Mouse (Mus musculus) intestine, postnatal 0 days (tissue): Measurements from ENCODE around the gene Spata13. TPM values are rescaled to one million over a fixed set of nuclear protein-coding genes. Genes with fewer than 3 reads are reported as not detected.
A peak's percentile ranks its signal among the peaks of the same experiment; 100 is the strongest.

Experiments used
- ATAC-seq: fragments of 200-750 bp; cut with Nextera tagmentation; 2 replicates; pipeline ENCODE4 v1.8.0; 2017; ENCODE audit warnings: mild to moderate bottlenecking, moderate TSS enrichment, moderate library complexity
- H3K27ac ChIP-seq: fragments of 300-500 bp; sonication (generic); 2 replicates; pipeline ENCODE4 v1.5.1; 2014; ENCODE audit warnings: mild to moderate bottlenecking, low read depth, low read length, moderate library complexity
- H3K27me3 ChIP-seq: fragments of 300-500 bp; sonication (generic); replicated peaks from 2 replicates; pipeline ENCODE4 v1.6.1; 2014; ENCODE audit warnings: low read length, mixed read lengths; ENCODE audit not compliant: control insufficient read depth, insufficient read depth
- H3K36me3 ChIP-seq: fragments of 300-500 bp; sonication (generic); 2 replicates; pipeline ENCODE4 v1.6.1; 2014; ENCODE audit warnings: mild to moderate bottlenecking, moderate library complexity; ENCODE audit not compliant: control insufficient read depth, insufficient read depth
- H3K4me1 ChIP-seq: fragments of 300-500 bp; sonication (generic); replicated peaks from 2 replicates; pipeline ENCODE4 v1.6.1; 2014; ENCODE audit warnings: antibody characterized with exemption, low read length, mixed read lengths; ENCODE audit not compliant: control insufficient read depth, insufficient read depth
- H3K4me2 ChIP-seq: fragments of 300-500 bp; sonication (generic); replicated peaks from 2 replicates; pipeline ENCODE4 v1.6.1; 2014; ENCODE audit warnings: low read depth, mild to moderate bottlenecking, moderate library complexity
- H3K4me3 ChIP-seq: fragments of 300-500 bp; sonication (generic); 2 replicates; pipeline ENCODE4 v1.5.1; 2014; ENCODE audit warnings: low read depth, low read length
- H3K9ac ChIP-seq: fragments of 300-500 bp; sonication (generic); 2 replicates; pipeline ENCODE4 v1.6.1; 2014; ENCODE audit warnings: mild to moderate bottlenecking, low read depth, low read length
- H3K9me3 ChIP-seq: fragments of 300-500 bp; sonication (generic); 2 replicates; pipeline ENCODE4 v1.6.1; 2016; ENCODE audit warnings: mixed run types; ENCODE audit not compliant: control insufficient read depth
- CTCF ChIP-seq: sonication (generic); IDR thresholded peaks from 2 replicates; pipeline ENCODE4 v1.5.1; 2016; ENCODE audit warnings: low read depth, mild to moderate bottlenecking, control low read depth, antibody characterized with exemption, moderate library complexity
- WGBS: fragments of 180-500 bp; shearing (Covaris S2); extraction: QIAGEN DNeasy Blood & Tissue Kit; methylation state at CpG from one replicate; pipeline ENCODE4 v1.1.7; 2014; 5-methylcytosine and 5-hydroxymethylcytosine counted together
- polyA plus RNA-seq: library from polyadenylated mRNA; unstranded; fragments of >200 nt; fragmentation: Nextera tagmentation; extraction: Ambion mirVana; gene quantifications from 2 replicates; pipeline ENCODE4 v1.2.1, GENCODE M21; 2015

Spata13 gene
- polyA plus RNA-seq, 1 experiment from 2014 or later = 10.2 TPM

DNA sequence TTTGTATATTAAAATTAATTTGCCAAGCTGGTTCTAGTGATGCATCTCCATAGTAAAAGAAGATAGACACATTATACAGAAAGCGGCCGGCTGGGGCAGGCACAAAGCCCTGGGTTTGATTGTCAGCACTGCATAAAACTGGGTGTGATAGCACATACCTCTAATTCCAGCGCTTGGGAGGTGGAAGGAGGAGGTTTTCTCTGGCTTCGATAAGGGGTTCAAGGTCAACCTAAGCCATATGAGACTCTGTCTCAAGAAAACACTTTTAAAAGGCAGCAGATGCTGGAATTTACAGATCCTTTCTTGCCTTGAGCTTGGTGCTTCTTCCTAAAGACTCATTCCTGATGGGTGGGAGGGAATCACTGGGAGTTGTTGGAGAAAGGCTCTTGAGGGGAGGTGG lies 130.7 kb downstream of the Spata13 start:
- Histone ChIP-seq H3K27me3 (no peaks in the 10 kb centered on the region), H3K9me3 (no peaks in the 10 kb centered on the region), H3K4me2 (no peak overlapping the region), H3K27ac (no peak overlapping the region), H3K9ac (no peak overlapping the region), H3K36me3 (peaks cover 32% of the 10 kb centered on the region), H3K4me1 (no peaks in the 10 kb centered on the region), H3K4me3 (no peak overlapping the region)
- no peak for ATAC-seq
- WGBS = 73% methylated on average over 4 of the region's 4 CpGs
- TF ChIP-seq CTCF = no peak

DNA sequence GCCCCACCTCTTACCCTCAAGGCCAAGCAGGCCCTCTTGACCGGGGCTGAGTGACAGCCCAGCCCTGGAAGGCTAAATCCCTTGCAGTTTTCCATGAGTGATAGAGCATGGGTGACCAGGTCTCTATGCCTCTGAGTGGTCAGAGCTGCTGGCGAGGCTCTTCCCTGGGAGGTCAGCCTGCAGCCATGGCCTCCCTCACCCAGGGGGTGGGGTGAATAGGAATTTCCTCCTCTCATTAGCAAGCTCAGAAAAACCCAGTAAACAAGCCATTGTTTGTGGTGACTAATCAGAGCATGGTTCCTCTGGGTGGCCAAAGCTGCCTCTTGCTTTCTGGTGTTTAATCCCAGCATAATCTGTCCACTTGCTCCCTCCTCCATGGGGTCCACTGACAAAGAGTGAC lies 131.2 kb downstream of the Spata13 start:
- no peaks in the 10 kb centered on the region for H3K9me3 ChIP-seq
- H3K27me3 ChIP-seq = no peaks in the 10 kb centered on the region
- H3K4me2 ChIP-seq = no peak overlapping the region
- no peak for TF ChIP-seq CTCF
- H3K27ac ChIP-seq = no peak overlapping the region
- H3K4me3 ChIP-seq = no peak overlapping the region
- WGBS = 54% methylated on average over 2 of the region's 2 CpGs
- no peak overlapping the region for H3K9ac ChIP-seq
- ATAC-seq = no peak
- peaks cover 31% of the 10 kb centered on the region for H3K36me3 ChIP-seq
- H3K4me1 ChIP-seq = no peaks in the 10 kb centered on the region

DNA sequence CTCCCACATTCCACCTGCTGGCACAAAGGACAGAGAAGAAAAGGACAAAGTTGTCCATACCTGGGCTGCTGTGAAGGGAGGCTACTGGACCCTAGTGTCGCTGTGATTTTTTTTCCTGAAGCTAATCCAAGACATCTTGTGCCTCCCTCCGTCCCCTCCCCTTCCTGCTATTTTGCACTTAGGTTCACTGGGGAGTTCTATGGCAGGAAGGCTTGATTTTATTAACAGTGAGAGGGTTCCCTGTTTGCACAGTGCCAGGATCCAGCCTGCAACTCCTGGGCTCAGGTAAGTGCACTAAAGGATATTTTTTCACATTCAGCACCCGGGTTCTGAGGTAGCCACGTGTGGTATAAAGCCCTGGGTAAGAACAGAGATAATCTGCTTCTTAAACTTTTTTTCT lies 134.1 kb downstream of the Spata13 start, which contains the start of gene C1qtnf9:
Gene C1qtnf9 (plus strand): TSS at position 251 of the 400 bp plus-strand sequence.
- no peak for ATAC-seq
- H3K4me3 ChIP-seq = no peak within 1 kb of the TSS
- H3K9me3 ChIP-seq = no peaks in the 10 kb centered on the region
- no peak within 1 kb of the TSS for H3K27ac ChIP-seq
- peaks cover 3% of the 10 kb centered on the region; the same call in 1 of the 2 replicates for H3K36me3 ChIP-seq
- H3K27me3 ChIP-seq = no peaks in the 10 kb centered on the region
- 62% methylated on average over 4 of the region's 4 CpGs for WGBS
- no peaks in the 10 kb centered on the region for H3K4me1 ChIP-seq
- H3K4me2 ChIP-seq = no peak within 1 kb of the TSS
- TF ChIP-seq CTCF = no peak
- H3K9ac ChIP-seq = no peak within 1 kb of the TSS

DNA sequence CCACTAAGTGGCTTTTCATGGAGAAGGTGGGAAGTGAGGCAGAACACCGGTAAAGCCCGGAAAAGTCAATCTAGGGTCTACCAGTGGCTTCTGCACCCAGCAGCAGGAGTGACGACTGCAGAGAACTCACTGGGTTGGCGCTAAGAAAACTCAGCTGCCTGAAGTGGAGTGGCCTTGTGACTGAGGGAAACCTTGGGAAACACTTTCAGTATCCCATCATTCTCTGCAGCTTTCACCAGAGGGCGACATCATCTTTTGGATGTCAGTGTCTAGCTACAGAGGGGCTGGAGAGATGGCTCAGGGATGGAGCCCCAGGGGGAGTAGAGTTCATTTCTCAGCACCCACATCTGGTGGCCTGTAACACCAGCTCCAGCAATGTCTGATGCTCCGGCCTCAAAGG lies 135.5 kb downstream of the Spata13 start:
- Histone ChIP-seq H3K4me1 (no peaks in the 10 kb centered on the region), H3K4me3 (no peak overlapping the region), H3K9ac (no peak overlapping the region), H3K4me2 (no peak overlapping the region), H3K27me3 (no peaks in the 10 kb centered on the region), H3K36me3 (no peaks in the 10 kb centered on the region), H3K27ac (no peak overlapping the region), H3K9me3 (no peaks in the 10 kb centered on the region)
- TF ChIP-seq CTCF = peak; percentile 56
- ATAC-seq = no peak
- 44% methylated on average over 6 of the region's 6 CpGs for WGBS

GRCm38 (mm10) chr14:60770594-60770993 lies 136.8 kb downstream of the Spata13 start:
- Histone ChIP-seq H3K36me3 (no peaks in the 10 kb centered on the region), H3K9ac (no peak overlapping the region), H3K4me3 (no peak overlapping the region), H3K4me1 (no peaks in the 10 kb centered on the region), H3K27ac (no peak overlapping the region), H3K4me2 (no peak overlapping the region), H3K27me3 (no peaks in the 10 kb centered on the region), H3K9me3 (no peaks in the 10 kb centered on the region)
- no peak for TF ChIP-seq CTCF
- no peak for ATAC-seq
- WGBS = 69% methylated on average over 6 of the region's 6 CpGs

DNA sequence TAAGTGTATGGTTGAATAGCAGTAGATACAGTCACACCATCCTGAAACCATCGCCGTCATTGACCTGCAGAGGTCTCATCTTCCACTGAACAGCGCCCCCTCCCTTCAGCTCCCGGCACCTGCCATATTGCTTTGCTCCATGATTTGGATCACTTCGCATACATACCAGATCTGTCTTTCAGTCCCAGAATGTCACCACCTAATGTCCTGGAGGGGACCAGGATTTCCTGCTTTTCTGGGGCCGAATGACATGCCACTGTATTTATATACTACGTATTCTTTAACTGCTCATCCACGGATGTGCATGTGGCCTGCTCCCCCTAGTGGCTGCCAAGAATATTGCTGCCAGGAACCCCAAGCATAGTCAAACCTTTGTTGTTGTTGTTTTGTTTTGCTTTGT lies 137.3 kb downstream of the Spata13 start:
- TF ChIP-seq CTCF = peak; percentile 93; the same call in 1 of the 2 replicates
- peak overlapping the region; percentile 61 for H3K4me2 ChIP-seq
- no peak for ATAC-seq
- H3K27ac ChIP-seq = no peak overlapping the region
- H3K4me1 ChIP-seq = no peaks in the 10 kb centered on the region
- H3K27me3 ChIP-seq = no peaks in the 10 kb centered on the region
- no peak overlapping the region for H3K9ac ChIP-seq
- WGBS = 3% methylated on average over 8 of the region's 8 CpGs
- peak overlapping the region; percentile 27 for H3K4me3 ChIP-seq
- no peaks in the 10 kb centered on the region for H3K9me3 ChIP-seq
- H3K36me3 ChIP-seq = no peaks in the 10 kb centered on the region

- WGBS = 83% methylated on average over 2 of the region's 2 CpGs
- Histone ChIP-seq H3K4me3 (no peak overlapping the region), H3K9me3 (no peaks in the 10 kb centered on the region), H3K4me1 (no peaks in the 10 kb centered on the region), H3K27ac (no peak overlapping the region), H3K36me3 (no peaks in the 10 kb centered on the region), H3K27me3 (no peaks in the 10 kb centered on the region), H3K9ac (no peak overlapping the region), H3K4me2 (no peak overlapping the region)
- ATAC-seq = no peak
- TF ChIP-seq CTCF = peak; percentile 52
These were observed 139.7 kb downstream of the Spata13 start for GRCm38 (mm10) chr14:60773476-60773875.
